Mouse (Mus musculus) liver, embryonic 14.5 days (tissue): ENCODE data around the gene Myo18a. TPM values are rescaled to one million over a fixed set of nuclear protein-coding genes. Genes with fewer than 3 reads are reported as not detected.

ENCODE experiments used
- ATAC-seq: fragments of 200-750 bp; cut with Nextera tagmentation; 2 replicates; pipeline ENCODE4 v1.8.0; 2017; ENCODE audit warnings: moderate number of reproducible peaks, mild to moderate bottlenecking, moderate library complexity; ENCODE audit not compliant: insufficient read depth
- DNase-seq, 3 experiments: peaks; one replicate each; pipeline ENCODE4 v3.0.0-alpha.2; 2012 to 2013; ENCODE audit warnings: low read depth in 3 of 3, low spot score in 3 of 3
- H3K27ac ChIP-seq: fragments of 300-500 bp; sonication (generic); 2 replicates; pipeline ENCODE4 v1.5.1; 2014; ENCODE audit warnings: moderate library complexity, mild to moderate bottlenecking, control low read depth, inconsistent platforms
- H3K27me3 ChIP-seq: fragments of 300-500 bp; sonication (generic); 2 replicates; pipeline ENCODE4 v1.6.1; 2014; ENCODE audit warnings: mild to moderate bottlenecking, low read length, moderate library complexity; ENCODE audit not compliant: control insufficient read depth, insufficient read depth
- H3K36me3 ChIP-seq: fragments of 300-500 bp; sonication (generic); replicated peaks from 2 replicates; pipeline ENCODE4 v1.6.1; 2014; ENCODE audit warnings: low read depth; ENCODE audit not compliant: control insufficient read depth, insufficient read depth
- H3K4me1 ChIP-seq, 2 experiments: fragments of 200-500 bp in 1 of 2; fragments of 300-500 bp in 1 of 2; sonication (generic) in 1 of 2; replicated peaks; 2 replicates each; pipeline ENCODE4 v1.6.1; 2012 to 2014; ENCODE audit warnings: antibody characterized with exemption in 1 of 2, inconsistent platforms in 1 of 2, low read length in 1 of 2; ENCODE audit not compliant: control insufficient read depth in 2 of 2, insufficient read depth in 2 of 2
- H3K4me2 ChIP-seq: fragments of 300-500 bp; sonication (generic); 2 replicates; pipeline ENCODE4 v1.6.1; 2014; ENCODE audit warnings: low read depth, mild to moderate bottlenecking, control low read depth, moderate library complexity
- H3K4me3 ChIP-seq, 2 experiments: fragments of 200-500 bp in 1 of 2; fragments of 300-500 bp in 1 of 2; sonication (generic) in 1 of 2; 2 replicates each; pipeline ENCODE4 v1.5.1; 2012 to 2014; ENCODE audit warnings: low read depth in 2 of 2, low read length in 2 of 2, mild to moderate bottlenecking in 2 of 2, control low read depth in 1 of 2, inconsistent platforms in 1 of 2, moderate library complexity in 1 of 2; ENCODE audit not compliant: insufficient read depth in 1 of 2
- H3K9ac ChIP-seq: fragments of 300-500 bp; sonication (generic); replicated peaks from 2 replicates; pipeline ENCODE4 v1.6.1; 2014; ENCODE audit warnings: mild to moderate bottlenecking, control low read depth, moderate library complexity
- H3K9me3 ChIP-seq: fragments of 300-500 bp; sonication (generic); 2 replicates; pipeline ENCODE4 v1.6.1; 2016; ENCODE audit warnings: low read length, mixed read lengths; ENCODE audit not compliant: control insufficient read depth
- CTCF ChIP-seq: IDR thresholded peaks from 2 replicates; pipeline ENCODE4 v1.5.1; 2016; ENCODE audit warnings: antibody characterized with exemption, low read depth, control low read depth
- EP300 ChIP-seq: IDR thresholded peaks from 2 replicates; pipeline ENCODE4 v1.6.1; 2016; ENCODE audit warnings: antibody characterized with exemption, low read depth
- WGBS: fragments of 180-500 bp; shearing (Covaris S2); extraction: QIAGEN DNeasy Blood & Tissue Kit; methylation state at CpG from one replicate; pipeline ENCODE4 v1.1.7; 2014; ENCODE audit not compliant: insufficient replicate concordance; 5-methylcytosine and 5-hydroxymethylcytosine counted together
- polyA plus RNA-seq, 2 experiments: library from polyadenylated mRNA; depleted of rRNA in 1 of 2; stranded (reverse) in 1 of 2; unstranded in 1 of 2; fragments of >200 nt; fragmentation: Nextera tagmentation in 1 of 2; extraction: Ambion mirVana in 1 of 2; gene quantifications; 2 replicates each; pipeline versions ENCODE4 v1.2.1 to v1.2.3; 2012 to 2014

Gene Myo18a
- polyA plus RNA-seq, 2 experiments: 13.5 to 15.4 TPM

DNA sequence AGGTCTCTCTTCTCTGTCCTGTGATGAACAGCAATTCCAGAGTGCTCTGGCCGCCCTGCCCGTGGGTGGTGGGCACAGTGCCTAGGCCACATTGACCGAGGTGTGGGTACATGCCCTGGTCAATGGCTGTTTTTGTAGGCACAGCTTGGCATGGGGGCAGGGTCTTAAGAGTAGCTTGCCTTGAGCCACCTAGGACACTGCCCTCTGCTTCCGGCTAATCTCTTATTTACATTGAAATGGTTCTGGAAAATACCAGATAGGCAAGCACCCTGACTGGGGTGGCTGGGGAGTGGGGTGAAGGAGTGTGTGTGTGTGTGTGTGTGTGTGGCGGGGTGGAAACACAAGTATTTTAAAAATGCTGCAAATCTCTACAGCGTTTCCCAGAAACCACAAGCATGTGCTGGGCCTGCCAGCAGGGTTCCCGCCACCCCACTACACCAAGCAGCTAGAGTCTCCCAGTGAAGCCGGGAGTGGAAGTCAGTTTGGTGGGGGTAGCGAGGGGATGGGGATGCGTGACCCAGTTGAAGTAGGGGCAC is 20.2 kb downstream of the Myo18a start:
- H3K27me3 ChIP-seq: no peaks in the 10 kb centered on the region
- no peaks in the 10 kb centered on the region for H3K9me3 ChIP-seq
- H3K4me2 ChIP-seq: peak overlapping the region; percentile 74
- H3K9ac ChIP-seq: peak overlapping the region; percentile 78
- peak overlapping the region; percentile 94 for H3K27ac ChIP-seq
- peak overlapping the region; percentile 45 to 55; a peak in 3 of 4 replicates for H3K4me3 ChIP-seq
- TF ChIP-seq EP300 (no peak), CTCF (no peak)
- DNase-seq (no peak), ATAC-seq (0 out of 2 replicates have a peak, but pooled peaks have one; percentile 3)
- peaks cover 11% of the 10 kb centered on the region for H3K36me3 ChIP-seq
- H3K4me1 ChIP-seq: peaks cover 53 to 73% of the 10 kb centered on the region in 2 experiments
- WGBS: 47% methylated on average over 10 of the region's 10 CpGs

DNA sequence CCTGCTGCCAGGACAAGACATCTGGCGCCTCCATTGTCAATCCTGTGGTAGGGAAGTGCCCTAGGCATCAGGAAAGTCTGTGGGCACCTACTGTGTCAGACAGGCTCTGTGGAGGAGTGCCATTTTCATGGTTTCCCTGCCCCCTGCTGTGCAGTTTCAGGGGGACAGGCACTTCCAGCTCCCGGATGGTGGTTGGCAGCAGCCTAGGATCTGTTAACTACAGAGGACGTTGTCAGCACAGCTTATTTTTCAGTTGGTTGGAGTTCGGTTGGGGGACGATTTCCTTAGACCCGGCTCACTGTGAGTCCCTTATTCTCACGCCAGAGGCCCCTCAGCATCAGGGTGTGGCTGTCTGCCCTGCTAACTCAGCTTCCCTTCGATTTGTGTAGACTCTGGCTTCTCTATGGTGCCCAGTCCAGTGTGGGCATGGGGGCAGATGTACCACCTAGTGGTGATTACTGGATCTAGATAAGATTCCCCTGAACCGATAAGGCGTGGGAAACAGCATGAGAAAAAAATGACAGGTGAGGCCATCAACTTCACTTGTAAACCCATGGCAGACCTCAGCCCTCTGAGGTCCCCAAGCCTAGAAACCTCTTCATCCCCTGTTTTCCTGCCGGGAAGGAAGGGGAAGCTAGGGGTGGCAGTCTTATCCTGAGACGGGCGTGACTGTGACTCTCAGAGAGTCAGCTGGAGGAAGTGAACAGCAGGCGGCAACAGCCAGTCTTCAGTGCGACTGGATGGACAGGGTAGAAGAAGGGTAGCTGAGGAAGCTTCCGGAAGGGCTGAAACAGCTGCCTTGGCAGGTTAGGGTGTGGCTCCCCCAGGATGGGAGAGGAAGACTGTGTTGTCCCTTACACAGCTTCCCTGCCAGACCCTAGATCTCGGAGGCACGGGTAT is 21.0 kb downstream of the Myo18a start:
- Histone ChIP-seq H3K36me3 (peaks cover 7% of the 10 kb centered on the region), H3K4me3 (peak overlapping the region; percentile 45 to 55), H3K27me3 (no peaks in the 10 kb centered on the region), H3K9ac (peak overlapping the region; percentile 78), H3K4me1 (peaks cover 53 to 75% of the 10 kb centered on the region in 2 experiments), H3K27ac (peak overlapping the region; percentile 94), H3K9me3 (no peaks in the 10 kb centered on the region), H3K4me2 (peak overlapping the region; percentile 74)
- 9% methylated on average over 18 of the region's 18 CpGs for WGBS
- ATAC-seq (peak; percentile 62), DNase-seq (no peak)
- TF ChIP-seq CTCF (peak; percentile 73), EP300 (0 out of 2 replicates have a peak, but pooled peaks have one; percentile 15)

DNA sequence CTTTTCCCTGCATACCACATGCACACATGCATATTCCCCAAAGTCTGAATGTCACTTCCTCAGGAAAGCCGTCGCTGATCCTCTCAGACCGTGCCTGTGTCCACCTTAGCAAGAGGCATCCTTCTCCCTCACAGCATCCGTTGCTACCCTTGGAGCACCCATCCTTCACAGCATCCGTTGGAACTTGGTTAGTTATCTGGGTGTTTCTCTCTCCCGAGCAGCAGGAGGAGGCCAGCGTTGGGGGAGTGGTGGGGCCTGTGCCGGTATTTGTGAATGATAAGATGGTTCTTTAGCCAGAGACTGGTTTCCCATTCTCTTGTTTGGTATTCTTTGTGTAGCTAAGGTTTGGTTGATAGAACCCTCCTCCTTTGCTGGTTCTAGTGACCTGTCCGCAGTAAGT is 21.8 kb downstream of the Myo18a start:
- Histone ChIP-seq H3K27me3 (no peaks in the 10 kb centered on the region), H3K4me2 (peak overlapping the region; percentile 74), H3K4me1 (peaks cover 53 to 74% of the 10 kb centered on the region in 2 experiments), H3K9me3 (no peaks in the 10 kb centered on the region), H3K9ac (peak overlapping the region; percentile 78), H3K27ac (peak overlapping the region; percentile 94), H3K4me3 (peak overlapping the region; percentile 45 to 55), H3K36me3 (peaks cover 2% of the 10 kb centered on the region)
- DNase-seq (peak in 2 of 3 experiments; percentile 69 to 72), ATAC-seq (peak; percentile 78)
- TF ChIP-seq EP300 (peak; percentile 67), CTCF (no peak)
- 14% methylated on average over 9 of the region's 9 CpGs for WGBS

DNA sequence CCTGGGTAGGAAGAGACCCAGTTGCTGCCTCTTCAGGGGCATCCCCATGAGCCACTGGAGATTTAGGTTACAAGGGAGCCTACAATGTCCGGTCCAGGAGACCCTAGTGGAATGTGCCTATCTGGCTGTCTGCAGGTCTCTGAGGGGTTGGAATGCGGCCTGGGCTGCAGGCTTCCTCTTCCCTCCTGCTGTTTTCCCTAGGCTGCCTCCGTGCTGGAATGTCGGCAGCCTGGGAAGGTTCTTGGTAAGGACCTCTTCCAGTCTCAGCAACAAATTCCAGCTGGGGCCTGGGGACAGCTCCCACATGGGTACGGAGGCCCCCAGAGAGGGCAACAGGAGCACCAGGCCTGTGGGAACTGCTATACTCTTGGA is 22.3 kb downstream of the Myo18a start:
- ATAC-seq (peak; percentile 3; the same call in 1 of the 2 replicates), DNase-seq (no peak)
- H3K4me1 ChIP-seq: peaks cover 58 to 79% of the 10 kb centered on the region in 2 experiments
- WGBS: 24% methylated on average over 5 of the region's 5 CpGs
- H3K27ac ChIP-seq: peak overlapping the region; percentile 94
- peak overlapping the region; percentile 45 to 55 for H3K4me3 ChIP-seq
- no peak for TF ChIP-seq CTCF
- TF ChIP-seq EP300: no peak
- H3K36me3 ChIP-seq: peaks cover 2% of the 10 kb centered on the region; the same call in 1 of the 2 replicates
- no peaks in the 10 kb centered on the region for H3K9me3 ChIP-seq
- peak overlapping the region; percentile 78 for H3K9ac ChIP-seq
- H3K4me2 ChIP-seq: peak overlapping the region; percentile 74
- H3K27me3 ChIP-seq: no peaks in the 10 kb centered on the region
